Comparison of ENCODE assay signal across 12 mouse cellular contexts in the genomic region with DNA sequence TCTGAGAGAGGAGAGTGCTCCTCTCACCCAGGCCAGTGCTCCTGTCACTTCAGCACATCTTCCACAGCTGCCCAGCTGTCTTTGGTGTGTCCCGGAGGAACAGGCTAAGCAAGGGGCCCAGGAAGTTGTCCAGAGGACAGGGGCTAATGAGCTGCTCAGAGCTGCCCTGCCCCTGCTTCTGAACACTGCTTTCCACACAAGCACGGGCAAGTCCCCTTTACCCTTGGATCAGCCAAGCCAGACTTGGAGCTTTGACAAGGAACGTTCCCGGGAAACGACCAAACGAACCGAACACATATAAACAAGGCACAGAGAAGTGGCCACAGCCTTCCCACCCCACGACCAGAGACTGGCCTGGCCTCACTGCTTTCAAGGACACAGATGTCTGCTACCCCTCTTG. TPM values are rescaled to one million over a fixed set of nuclear protein-coding genes. Genes with fewer than 3 reads are reported as not detected.
DNase-seq lines count a peak whose midpoint lies in the region; ATAC-seq and TF ChIP-seq lines count a peak whose summit lies in the region.
"Had no signal": no experiment of that assay in that cellular context is flagged by ENCODE, and none has a peak within 500 bp of the region (broad histone marks: within the 10 kb centered on the region; RNA-seq: fewer than 3 reads in every experiment).

No protein-coding gene starts in this region.

- no peak overlapping the region for H3K27ac ChIP-seq in kidney, embryonic 15.5 days
- no peak overlapping the region for H3K27ac ChIP-seq in heart, postnatal 0 days (ENCODE audit: low read depth)
- H3K27ac ChIP-seq in lung, postnatal 0 days (ENCODE audit: low read length) = peak overlapping the region; percentile 75

- H3K27me3 ChIP-seq in kidney, embryonic 15.5 days = no peaks in the 10 kb centered on the region
- H3K27me3 ChIP-seq in heart, postnatal 0 days (ENCODE audit: control insufficient read depth, insufficient read depth, low read length) = no peaks in the 10 kb centered on the region
- H3K27me3 ChIP-seq in lung, postnatal 0 days (replicated peaks; ENCODE audit: insufficient read depth, low read length) = no peaks in the 10 kb centered on the region

- peaks cover 53% of the 10 kb centered on the region for H3K4me1 ChIP-seq in kidney, embryonic 15.5 days
- peaks cover 5% of the 10 kb centered on the region for H3K4me1 ChIP-seq in heart, postnatal 0 days (ENCODE audit: control insufficient read depth, insufficient read depth)
- peaks cover 28% of the 10 kb centered on the region; the same call in 1 of the 2 replicates for H3K4me1 ChIP-seq in lung, postnatal 0 days (ENCODE audit: insufficient read depth, low read depth, low read length)

- peak; percentile 51 for DNase-seq in kidney, adult 11 months
- peak; percentile 97 for DNase-seq in adipocyte (ENCODE audit: low spot score)
- no peak for DNase-seq in heart, postnatal 0 days (ENCODE audit: low spot score)
- DNase-seq in lung, postnatal 0 days (ENCODE audit: low spot score) = peak; percentile 72
- no peak for DNase-seq in embryo, embryonic 10 days (ENCODE audit: low spot score)
- no peak for DNase-seq in cerebellum, postnatal 4 days (ENCODE audit: low spot score in 2 of 2)

- no peak for TF ChIP-seq CTCF in heart, postnatal 0 days (IDR thresholded peaks at IDR 0.05; ENCODE audit: low read depth)
- no peak for TF ChIP-seq CTCF in lung, postnatal 0 days (IDR thresholded peaks at IDR 0.05)

- no peak for ATAC-seq in kidney, embryonic 15.5 days (replicated peaks; ENCODE audit: low FRiP score)
- ATAC-seq in heart, postnatal 0 days (ENCODE audit: insufficient read depth, low read depth) = no peak
- ATAC-seq in lung, postnatal 0 days = peak; percentile 60

- H3K36me3 ChIP-seq in kidney, embryonic 15.5 days = no peaks in the 10 kb centered on the region
- H3K36me3 ChIP-seq in heart, postnatal 0 days (replicated peaks; ENCODE audit: control insufficient read depth, insufficient read depth, low read length) = no peaks in the 10 kb centered on the region
- no peaks in the 10 kb centered on the region; the same call in 1 of the 2 replicates for H3K36me3 ChIP-seq in lung, postnatal 0 days (ENCODE audit: insufficient read depth, low read length)

- no peak overlapping the region for H3K9ac ChIP-seq in kidney, embryonic 15.5 days
- H3K9ac ChIP-seq in heart, postnatal 0 days (replicated peaks; ENCODE audit: low read depth, low read length) = 0 out of 2 replicates have a peak overlapping the region, but pooled peaks have one; percentile 2
- H3K9ac ChIP-seq in lung, postnatal 0 days (replicated peaks; ENCODE audit: low read depth) = no peak overlapping the region; the same call in 1 of the 2 replicates

- TF ChIP-seq EP300 in heart, postnatal 0 days (IDR thresholded peaks at IDR 0.05; ENCODE audit: low read depth) = no peak
- no peak for TF ChIP-seq EP300 in lung, postnatal 0 days (IDR thresholded peaks at IDR 0.05)

- H3K4me2 ChIP-seq in kidney, embryonic 15.5 days = no peak overlapping the region
- H3K4me2 ChIP-seq in heart, postnatal 0 days (ENCODE audit: low read depth, low read length) = no peak overlapping the region
- no peak overlapping the region for H3K4me2 ChIP-seq in lung, postnatal 0 days (replicated peaks; ENCODE audit: low read depth, low read length)

- no peak overlapping the region for H3K4me3 ChIP-seq in kidney, embryonic 15.5 days (replicated peaks)
- no peak overlapping the region for H3K4me3 ChIP-seq in heart, postnatal 0 days (ENCODE audit: low read depth, low read length)
- no peak overlapping the region for H3K4me3 ChIP-seq in lung, postnatal 0 days (ENCODE audit: low read depth, low read length)

- H3K9me3 ChIP-seq in kidney, embryonic 15.5 days (replicated peaks) = no peaks in the 10 kb centered on the region
- H3K9me3 ChIP-seq in heart, postnatal 0 days (replicated peaks; ENCODE audit: control insufficient read depth, low read length) = no peaks in the 10 kb centered on the region
- H3K9me3 ChIP-seq in lung, postnatal 0 days (ENCODE audit: low read length) = no peaks in the 10 kb centered on the region

- 17% methylated on average over 8 of the region's 8 CpGs for WGBS in kidney, embryonic 15.5 days
- 20% methylated on average over 8 of the region's 8 CpGs for WGBS in heart, postnatal 0 days
- 25% methylated on average over 8 of the region's 8 CpGs for WGBS in lung, postnatal 0 days

RNA-seq across cellular contexts. Expression of a gene that starts 5.1 kb away (rescaled TPM):
- 73.2 and 83.3 TPM in 2 replicates for polyA plus RNA-seq in kidney, embryonic 15.5 days (2015; fragmentation: Nextera tagmentation; extraction: Ambion mirVana)
- 37.1 and 52.8 TPM in 2 replicates for total RNA-seq in heart, postnatal 0 days (2014; rRNA removed; ENCODE audit: low replicate concordance)
- 39.8 and 40.1 TPM in 2 replicates for polyA plus RNA-seq in heart, postnatal 0 days (2015; fragmentation: Nextera tagmentation; extraction: Ambion mirVana)
- 107 and 108 TPM in 2 replicates for polyA plus RNA-seq in lung, postnatal 0 days (2015; fragmentation: Nextera tagmentation; extraction: Ambion mirVana)

RNA-seq across cellular contexts. Expression of a gene that starts 23.6 kb away (rescaled TPM):
- polyA plus RNA-seq in kidney, embryonic 15.5 days (2015; fragmentation: Nextera tagmentation; extraction: Ambion mirVana) = 4.4 and 4.8 TPM in 2 replicates
- 0.46 and 1.3 TPM in 2 replicates for total RNA-seq in heart, postnatal 0 days (2014; rRNA removed; ENCODE audit: low replicate concordance)
- polyA plus RNA-seq in heart, postnatal 0 days (2015; fragmentation: Nextera tagmentation; extraction: Ambion mirVana) = 0.37 and 0.46 TPM in 2 replicates
- polyA plus RNA-seq in lung, postnatal 0 days (2015; fragmentation: Nextera tagmentation; extraction: Ambion mirVana) = 106 and 123 TPM in 2 replicates
- total RNA-seq: CH12.LX had no signal

RNA-seq across cellular contexts. Expression of a gene that starts 30.4 kb away (rescaled TPM):
- polyA plus RNA-seq in kidney, embryonic 15.5 days (2015; fragmentation: Nextera tagmentation; extraction: Ambion mirVana) = 58.7 and 62.6 TPM in 2 replicates
- total RNA-seq in heart, postnatal 0 days (2014; rRNA removed; ENCODE audit: low replicate concordance) = 76.7 and 93.9 TPM in 2 replicates
- 37.7 and 38.3 TPM in 2 replicates for polyA plus RNA-seq in heart, postnatal 0 days (2015; fragmentation: Nextera tagmentation; extraction: Ambion mirVana)
- 96.7 and 100 TPM in 2 replicates for polyA plus RNA-seq in lung, postnatal 0 days (2015; fragmentation: Nextera tagmentation; extraction: Ambion mirVana)
- total RNA-seq: CH12.LX had no signal

RNA-seq across cellular contexts. Expression of a gene that starts 36.5 kb away (rescaled TPM):
- 4.7 and 4.9 TPM in 2 replicates for polyA plus RNA-seq in kidney, embryonic 15.5 days (2015; fragmentation: Nextera tagmentation; extraction: Ambion mirVana)
- not detected in 2 replicates for total RNA-seq in heart, postnatal 0 days (2014; rRNA removed; ENCODE audit: low replicate concordance)
- 0.05 and 0.10 TPM in 2 replicates for polyA plus RNA-seq in heart, postnatal 0 days (2015; fragmentation: Nextera tagmentation; extraction: Ambion mirVana)
- 0.50 and 0.82 TPM in 2 replicates for polyA plus RNA-seq in lung, postnatal 0 days (2015; fragmentation: Nextera tagmentation; extraction: Ambion mirVana)
- total RNA-seq: CH12.LX; heart, postnatal 36 days had no signal

RNA-seq across cellular contexts. Expression of a gene that starts 58.2 kb away (rescaled TPM):
- polyA plus RNA-seq in kidney, embryonic 15.5 days (2015; fragmentation: Nextera tagmentation; extraction: Ambion mirVana) = 0.19 and 0.24 TPM in 2 replicates
- total RNA-seq in heart, postnatal 0 days (2014; rRNA removed; ENCODE audit: low replicate concordance) = not detected in 2 replicates
- not detected in 2 replicates for polyA plus RNA-seq in heart, postnatal 0 days (2015; fragmentation: Nextera tagmentation; extraction: Ambion mirVana)
- polyA plus RNA-seq in lung, postnatal 0 days (2015; fragmentation: Nextera tagmentation; extraction: Ambion mirVana) = not detected in 2 replicates
- total RNA-seq: CH12.LX; heart, postnatal 36 days; layer of hippocampus, postnatal 10 days had no signal
- polyA plus RNA-seq: embryonic facial prominence, embryonic 11.5 days; liver, embryonic 16.5 days had no signal

Comparison
In these comparisons a context has a peak if more than half of its experiments do, and no peak if none do; other contexts are left out.
1. DNase-seq: peak in kidney, adult 11 months (single experiment), adipocyte (single experiment) and lung, postnatal 0 days (single experiment); none in heart, postnatal 0 days (single experiment), embryo, embryonic 10 days (single experiment) and cerebellum, postnatal 4 days (0 of 2).
2. RNA of a gene that starts 23.6 kb away (polyA plus RNA-seq): 106 to 123 TPM in lung, postnatal 0 days; 4.4 to 4.8 TPM in kidney, embryonic 15.5 days and 0.37 to 0.46 TPM in heart, postnatal 0 days; every median in the first group is over 10 times any median in the second.